Mouse (Mus musculus) forebrain, postnatal 0 days (tissue): ENCODE results near the gene Il1r1. TPM values are rescaled to one million over a fixed set of nuclear protein-coding genes. Genes with fewer than 3 reads are reported as not detected.

Source experiments
- ATAC-seq: fragments of 200-750 bp; cut with Nextera tagmentation; 2 replicates; pipeline ENCODE4 v1.8.0; 2017; ENCODE audit warnings: mild to moderate bottlenecking, moderate library complexity
- DNase-seq: peaks from one replicate; pipeline ENCODE4 v3.0.0-alpha.2; 2015
- H3K27ac ChIP-seq: fragments of 300-500 bp; sonication (generic); 2 replicates; pipeline ENCODE4 v1.5.1; 2014; ENCODE audit warnings: low read depth, mild to moderate bottlenecking, antibody characterized with exemption, low read length, moderate library complexity, mixed read lengths
- H3K27me3 ChIP-seq: fragments of 300-500 bp; sonication (generic); 2 replicates; pipeline ENCODE4 v1.6.1; 2014; ENCODE audit warnings: mild to moderate bottlenecking, low read length, mixed read lengths; ENCODE audit not compliant: insufficient read depth
- H3K36me3 ChIP-seq: fragments of 300-500 bp; sonication (generic); 2 replicates; pipeline ENCODE4 v1.6.1; 2014; ENCODE audit warnings: mild to moderate bottlenecking, moderate library complexity; ENCODE audit not compliant: insufficient read depth
- H3K4me1 ChIP-seq: fragments of 300-500 bp; sonication (generic); 2 replicates; pipeline ENCODE4 v1.6.1; 2014; ENCODE audit warnings: antibody characterized with exemption; ENCODE audit not compliant: insufficient read depth
- H3K4me2 ChIP-seq: fragments of 300-500 bp; sonication (generic); 2 replicates; pipeline ENCODE4 v1.6.1; 2014; ENCODE audit warnings: low read depth, mild to moderate bottlenecking, moderate library complexity
- H3K4me3 ChIP-seq: fragments of 300-500 bp; sonication (generic); 2 replicates; pipeline ENCODE4 v1.5.1; 2014; ENCODE audit warnings: low read depth, low read length, mixed read lengths
- H3K9ac ChIP-seq: fragments of 300-500 bp; sonication (generic); 2 replicates; pipeline ENCODE4 v1.6.1; 2014; ENCODE audit warnings: mild to moderate bottlenecking
- H3K9me3 ChIP-seq: fragments of 300-500 bp; sonication (generic); 2 replicates; pipeline ENCODE4 v1.6.1; 2016; ENCODE audit warnings: low read length
- CTCF ChIP-seq: sonication (generic); IDR thresholded peaks from 2 replicates; pipeline ENCODE4 v1.5.1; 2016; ENCODE audit warnings: antibody characterized with exemption, control low read depth, low read depth
- WGBS: fragments of 180-500 bp; shearing (Covaris S2); extraction: QIAGEN DNeasy Blood & Tissue Kit; methylation state at CpG from one replicate; pipeline ENCODE4 v1.1.7; 2014; 5-methylcytosine and 5-hydroxymethylcytosine counted together
- polyA plus RNA-seq: library from polyadenylated mRNA; unstranded; fragments of >200 nt; fragmentation: Nextera tagmentation; extraction: Ambion mirVana; gene quantifications from 2 replicates; pipeline ENCODE4 v1.2.1, GENCODE M21; 2015
- total RNA-seq: library from RNA; depleted of rRNA; stranded (reverse); fragments of >200 nt; gene quantifications from 2 replicates; pipeline ENCODE4 v1.2.3, GENCODE M21; 2014

The Il1r1 gene
- total and polyA plus RNA-seq, 2 experiments from 2014 or later = 0.84 to 0.90 TPM

DNA sequence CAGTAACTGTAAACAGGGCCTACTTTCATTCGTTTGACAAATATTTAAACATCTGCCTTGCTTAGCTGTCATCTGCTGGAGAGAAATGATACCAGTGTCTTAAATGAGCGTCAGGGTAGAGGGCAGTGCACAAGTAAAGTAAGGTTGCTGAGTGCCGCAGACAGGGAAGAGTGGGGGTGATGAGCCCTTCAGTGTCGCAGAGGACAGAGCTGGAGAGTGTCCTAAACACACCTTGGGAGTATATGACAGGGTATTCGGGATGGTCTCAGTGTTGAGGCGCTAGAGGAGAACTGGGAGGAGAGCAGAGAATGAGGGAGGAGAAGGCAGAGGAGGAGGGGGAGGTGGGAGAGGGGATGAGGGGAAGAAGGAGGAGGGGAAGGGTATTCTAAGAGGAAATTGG, 12.2 kb downstream of the Il1r1 start:
- ATAC-seq = no peak
- Histone ChIP-seq H3K9ac (no peak overlapping the region), H3K27ac (no peak overlapping the region), H3K36me3 (no peaks in the 10 kb centered on the region), H3K9me3 (no peaks in the 10 kb centered on the region), H3K4me3 (no peak overlapping the region), H3K27me3 (no peaks in the 10 kb centered on the region), H3K4me2 (no peak overlapping the region), H3K4me1 (no peaks in the 10 kb centered on the region)
- no peak for TF ChIP-seq CTCF
- WGBS = 68% methylated on average over 6 of the region's 6 CpGs
- DNase-seq = no peak

DNA sequence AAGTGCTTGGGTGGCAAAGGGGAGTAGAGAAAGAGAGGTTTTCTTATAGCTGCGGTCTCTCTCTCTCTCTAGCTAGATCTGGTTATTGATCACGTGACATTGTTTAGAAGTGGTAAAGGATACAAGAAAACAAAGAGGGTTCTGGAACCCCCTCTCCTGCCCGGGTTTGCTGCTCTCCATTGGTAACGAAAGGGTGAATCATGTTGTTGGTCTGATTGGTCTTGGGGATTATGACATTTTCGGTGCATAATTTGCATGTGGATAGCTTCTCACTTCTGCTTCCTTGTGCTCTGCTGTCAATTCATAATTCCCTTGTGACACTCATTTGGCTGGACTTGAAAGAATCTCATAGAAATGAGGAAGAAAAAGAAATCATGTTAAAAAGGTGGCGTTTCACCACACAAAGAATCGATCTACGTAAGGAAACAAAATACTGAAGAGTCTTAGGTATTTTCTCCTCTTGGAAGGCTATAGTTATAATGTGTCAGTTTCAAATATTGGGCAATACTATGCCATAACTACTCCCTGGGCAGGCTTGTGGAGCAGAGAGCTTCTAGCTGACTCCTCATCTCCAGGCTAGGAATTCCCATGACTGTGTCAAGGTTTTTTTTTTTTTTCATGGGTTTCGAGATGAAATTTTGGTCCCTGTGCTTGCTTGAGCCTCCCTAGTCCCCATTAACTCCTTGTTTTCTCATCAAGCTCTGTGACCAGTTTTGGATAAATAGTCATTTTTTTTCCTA, 15.6 kb downstream of the Il1r1 start:
- no peak for DNase-seq
- 75% methylated on average over 9 of the region's 9 CpGs for WGBS
- no peak overlapping the region for H3K4me3 ChIP-seq
- ATAC-seq = no peak
- H3K4me1 ChIP-seq = no peaks in the 10 kb centered on the region
- no peak overlapping the region for H3K9ac ChIP-seq
- no peaks in the 10 kb centered on the region for H3K9me3 ChIP-seq
- no peaks in the 10 kb centered on the region for H3K27me3 ChIP-seq
- TF ChIP-seq CTCF = no peak
- H3K27ac ChIP-seq = no peak overlapping the region
- no peak overlapping the region for H3K4me2 ChIP-seq
- H3K36me3 ChIP-seq = no peaks in the 10 kb centered on the region

DNA sequence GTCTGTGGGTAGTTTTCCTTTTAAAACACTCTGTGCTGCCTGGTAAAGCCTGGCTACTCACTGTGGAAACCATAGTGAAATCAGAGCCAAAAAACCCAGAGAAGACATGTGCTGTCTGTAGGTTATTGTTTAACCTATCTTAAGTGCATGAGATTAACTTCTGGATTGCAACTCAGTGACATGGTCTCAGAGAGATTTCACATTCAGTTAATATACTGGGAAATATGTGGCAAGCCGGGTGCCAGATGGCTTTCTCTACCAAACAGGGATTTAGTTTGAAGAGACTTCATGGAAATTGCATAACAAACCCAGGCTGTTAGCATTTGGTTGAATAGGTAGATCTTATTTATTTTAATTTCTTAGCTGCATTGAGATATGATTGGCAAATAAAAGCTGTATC, 17.8 kb downstream of the Il1r1 start:
- ATAC-seq = no peak

DNA sequence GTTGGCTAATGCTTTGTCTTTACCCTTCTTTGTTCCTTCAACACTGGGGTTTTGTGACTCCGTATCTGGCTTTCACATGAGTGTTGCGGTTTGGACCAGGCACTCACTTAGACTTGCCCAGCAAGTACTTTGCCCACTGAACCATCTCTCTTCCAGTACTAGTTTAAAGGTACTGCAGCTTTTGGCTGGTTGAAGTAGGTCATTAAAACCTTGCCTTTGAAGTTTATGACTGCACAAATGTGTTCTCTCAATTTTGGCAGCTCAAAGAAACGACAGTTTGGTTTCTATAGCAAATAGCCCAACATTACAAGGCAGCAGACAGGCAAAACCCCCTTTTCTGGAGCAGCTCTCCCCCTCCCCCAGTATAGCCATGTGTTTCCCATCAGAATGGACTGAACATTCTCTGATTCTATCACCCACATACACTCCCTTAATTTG, 18.7 kb downstream of the Il1r1 start:
- ATAC-seq = no peak
- no peak for DNase-seq
- Histone ChIP-seq H3K36me3 (no peaks in the 10 kb centered on the region), H3K27me3 (no peaks in the 10 kb centered on the region), H3K9ac (no peak overlapping the region), H3K4me2 (no peak overlapping the region), H3K4me1 (no peaks in the 10 kb centered on the region), H3K4me3 (no peak overlapping the region), H3K27ac (no peak overlapping the region), H3K9me3 (no peaks in the 10 kb centered on the region)
- 75% methylated on average over 3 of the region's 3 CpGs for WGBS
- TF ChIP-seq CTCF = no peak

More for the DNA sequence above, 17.8 kb downstream of the Il1r1 start:
- no peak overlapping the region for H3K9ac ChIP-seq
- WGBS = 83% methylated on average over 1 of the region's 1 CpGs
- H3K4me2 ChIP-seq = no peak overlapping the region
- no peaks in the 10 kb centered on the region for H3K36me3 ChIP-seq
- H3K27ac ChIP-seq = no peak overlapping the region
- H3K27me3 ChIP-seq = no peaks in the 10 kb centered on the region
- DNase-seq = no peak
- H3K4me1 ChIP-seq = no peaks in the 10 kb centered on the region
- TF ChIP-seq CTCF = no peak
- no peaks in the 10 kb centered on the region for H3K9me3 ChIP-seq
- H3K4me3 ChIP-seq = no peak overlapping the region

DNA sequence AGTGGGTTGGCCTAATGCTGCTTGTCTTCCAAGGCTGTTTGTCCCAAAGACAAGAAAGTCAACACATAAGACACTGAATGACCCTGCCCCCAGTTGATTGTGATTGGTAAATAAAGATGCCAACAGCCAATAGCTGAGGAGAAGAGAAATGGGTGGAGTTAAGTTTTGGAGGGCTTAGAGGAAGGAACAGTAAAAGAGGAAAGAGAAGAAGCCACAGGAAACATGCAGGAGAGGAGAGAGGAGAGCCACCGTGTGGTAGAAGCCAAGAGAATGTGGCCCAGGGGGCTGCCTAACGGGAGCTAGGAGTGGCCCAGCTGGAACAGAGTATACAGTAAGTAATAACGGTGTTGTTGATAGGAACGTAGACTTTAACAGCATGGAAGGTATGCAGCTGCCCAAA, 25.5 kb downstream of the Il1r1 start:
- no peak overlapping the region for H3K27ac ChIP-seq
- no peak for TF ChIP-seq CTCF
- H3K27me3 ChIP-seq = no peaks in the 10 kb centered on the region
- H3K4me1 ChIP-seq = no peaks in the 10 kb centered on the region
- H3K4me3 ChIP-seq = no peak overlapping the region
- H3K9ac ChIP-seq = no peak overlapping the region
- ATAC-seq (no peak), DNase-seq (no peak)
- no peak overlapping the region for H3K4me2 ChIP-seq
- H3K9me3 ChIP-seq = no peaks in the 10 kb centered on the region
- WGBS = 67% methylated on average over 4 of the region's 4 CpGs
- H3K36me3 ChIP-seq = no peaks in the 10 kb centered on the region

DNA sequence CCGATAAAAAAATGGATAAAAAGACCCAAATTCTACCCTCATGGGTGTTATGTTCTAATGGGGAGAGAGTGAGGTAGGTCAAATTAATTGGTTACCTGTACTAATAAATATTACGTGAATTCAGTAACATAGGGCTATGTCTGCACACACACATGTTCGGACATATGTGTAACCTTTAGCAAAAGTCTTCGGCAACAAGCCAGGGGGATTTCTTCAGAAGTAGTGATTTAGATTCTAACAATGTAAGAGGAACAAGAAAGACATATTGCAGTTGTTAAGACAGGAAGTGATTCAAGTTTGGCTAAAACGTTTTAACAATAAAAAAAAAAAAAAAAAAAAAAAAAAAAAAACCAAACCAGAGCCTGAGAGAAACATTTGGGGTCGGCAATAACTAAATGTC, 27.6 kb downstream of the Il1r1 start:
- H3K27me3 ChIP-seq = no peaks in the 10 kb centered on the region
- H3K4me3 ChIP-seq = no peak overlapping the region
- 87% methylated on average over 6 of the region's 6 CpGs for WGBS
- DNase-seq (no peak), ATAC-seq (no peak)
- no peak overlapping the region for H3K9ac ChIP-seq
- TF ChIP-seq CTCF = no peak
- no peak overlapping the region for H3K4me2 ChIP-seq
- no peaks in the 10 kb centered on the region for H3K4me1 ChIP-seq
- no peak overlapping the region for H3K27ac ChIP-seq
- H3K9me3 ChIP-seq = no peaks in the 10 kb centered on the region
- no peaks in the 10 kb centered on the region for H3K36me3 ChIP-seq

DNA sequence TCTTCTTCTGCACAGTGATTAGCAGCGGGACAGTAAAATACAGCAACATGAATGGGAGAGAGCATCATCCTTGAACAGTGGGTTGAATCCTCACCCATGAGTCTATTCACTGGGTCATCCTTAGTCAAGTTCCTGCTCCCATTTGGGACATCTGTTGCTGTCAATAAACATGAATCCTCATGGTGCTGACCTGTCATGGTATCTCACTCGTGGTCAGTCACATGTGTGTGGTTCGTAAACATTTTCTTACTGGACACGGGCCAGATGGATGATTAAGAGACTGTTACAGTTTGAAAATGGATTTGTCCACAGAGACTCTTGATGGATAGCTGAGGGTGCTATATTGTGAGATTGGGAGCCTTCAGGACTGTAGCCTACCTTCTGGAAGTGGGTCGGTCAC, 29.1 kb downstream of the Il1r1 start:
- Histone ChIP-seq H3K27me3 (no peaks in the 10 kb centered on the region), H3K4me2 (no peak overlapping the region), H3K4me1 (no peaks in the 10 kb centered on the region), H3K36me3 (no peaks in the 10 kb centered on the region), H3K9ac (no peak overlapping the region), H3K9me3 (no peaks in the 10 kb centered on the region), H3K4me3 (no peak overlapping the region), H3K27ac (no peak overlapping the region)
- no peak for TF ChIP-seq CTCF
- DNase-seq (no peak), ATAC-seq (no peak)
- 94% methylated on average over 5 of the region's 5 CpGs for WGBS
